Mouse (Mus musculus) neural tube, embryonic 14.5 days (tissue): ENCODE measurements around the gene Ccdc88b. TPM values are rescaled to one million over a fixed set of nuclear protein-coding genes. Genes with fewer than 3 reads are reported as not detected.

Experiments
- ATAC-seq: fragments of 200-750 bp; cut with Nextera tagmentation; 2 replicates; pipeline ENCODE4 v1.8.0; 2017; ENCODE audit warnings: low read depth, mild to moderate bottlenecking, moderate TSS enrichment, moderate library complexity
- H3K27ac ChIP-seq: fragments of 300-500 bp; sonication (generic); 2 replicates; pipeline ENCODE4 v1.5.1; 2014; ENCODE audit warnings: low read depth, mild to moderate bottlenecking, control low read depth, low read length, moderate library complexity, mixed read lengths
- H3K27me3 ChIP-seq: fragments of 300-500 bp; sonication (generic); 2 replicates; pipeline ENCODE4 v1.6.1; 2014; ENCODE audit warnings: low read length; ENCODE audit not compliant: control insufficient read depth, insufficient read depth
- H3K36me3 ChIP-seq: fragments of 300-500 bp; sonication (generic); 2 replicates; pipeline ENCODE4 v1.6.1; 2014; ENCODE audit warnings: low read length, mixed read lengths; ENCODE audit not compliant: control insufficient read depth, insufficient read depth
- H3K4me1 ChIP-seq: fragments of 300-500 bp; sonication (generic); 2 replicates; pipeline ENCODE4 v1.6.1; 2014; ENCODE audit warnings: low read length; ENCODE audit not compliant: control insufficient read depth, insufficient read depth
- H3K4me2 ChIP-seq: fragments of 300-500 bp; sonication (generic); 2 replicates; pipeline ENCODE4 v1.6.1; 2014; ENCODE audit warnings: mild to moderate bottlenecking, low read depth, low read length, control low read depth
- H3K4me3 ChIP-seq: fragments of 300-500 bp; sonication (generic); 2 replicates; pipeline ENCODE4 v1.5.1; 2014; ENCODE audit warnings: low read depth, low read length, control low read depth, mixed read lengths
- H3K9ac ChIP-seq: fragments of 300-500 bp; sonication (generic); replicated peaks from 2 replicates; pipeline ENCODE4 v1.6.1; 2014; ENCODE audit warnings: low read depth, mild to moderate bottlenecking, control low read depth, low read length, mixed read lengths
- H3K9me3 ChIP-seq: fragments of 300-500 bp; sonication (generic); 2 replicates; pipeline ENCODE4 v1.6.1; 2016; ENCODE audit warnings: low read length; ENCODE audit not compliant: control insufficient read depth
- WGBS: fragments of 180-500 bp; shearing (Covaris S2); extraction: QIAGEN DNeasy Blood & Tissue Kit; methylation state at CpG from one replicate; pipeline ENCODE4 v1.1.7; 2014; 5-methylcytosine and 5-hydroxymethylcytosine counted together
- polyA plus RNA-seq: library from polyadenylated mRNA; unstranded; fragments of >200 nt; fragmentation: Nextera tagmentation; extraction: Ambion mirVana; gene quantifications from 2 replicates; pipeline ENCODE4 v1.2.1, GENCODE M21; 2014

The Ccdc88b gene
- polyA plus RNA-seq, 1 experiment from 2014 or later: 0.32 TPM

DNA sequence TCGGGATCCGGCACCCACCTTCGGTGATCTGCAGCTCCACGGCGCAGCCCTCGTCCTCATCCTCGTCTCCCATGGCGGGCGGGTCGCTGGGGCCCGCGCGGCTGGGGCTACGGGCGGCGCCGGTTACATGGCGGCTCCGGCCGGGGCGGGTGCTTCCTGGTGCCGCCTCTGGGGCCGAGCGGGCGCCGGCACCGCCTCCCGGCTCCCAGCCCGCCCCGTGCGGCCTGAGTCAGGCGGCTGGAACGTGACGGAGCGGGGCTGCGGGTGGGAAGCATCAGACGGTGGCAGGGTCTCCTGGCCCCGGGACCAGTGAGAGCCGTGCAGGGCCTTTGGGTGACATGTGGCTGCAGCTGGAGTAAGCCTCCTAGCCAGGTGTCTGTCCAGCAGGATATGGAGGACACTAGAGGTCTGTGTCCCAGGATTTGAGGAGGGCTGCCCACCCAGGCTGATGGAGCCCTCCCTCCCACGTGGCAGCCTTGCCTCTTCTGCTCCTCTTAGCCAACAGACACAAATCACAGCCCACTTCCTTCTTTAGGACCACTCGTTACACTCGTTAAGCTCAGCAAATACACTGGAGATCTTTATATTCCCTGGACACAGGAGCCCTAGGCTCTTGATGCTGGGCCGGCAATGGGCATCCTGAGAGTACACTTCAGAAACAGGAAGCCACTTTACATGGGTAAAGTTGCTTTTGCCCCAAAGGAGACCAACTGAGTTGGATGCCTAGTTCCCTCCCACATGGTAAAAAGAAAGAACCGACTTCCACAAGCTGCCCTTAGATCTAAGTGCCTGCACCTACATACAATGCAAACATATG is 17.3 kb downstream of the Ccdc88b start, which contains the start of gene Rps6ka4:
Gene Rps6ka4 (minus strand): TSS at position 162 of the 817 bp plus-strand sequence.
- Histone ChIP-seq H3K27ac (peak within 1 kb of the TSS; percentile 18; the same call in 1 of the 2 replicates), H3K4me3 (peak within 1 kb of the TSS; percentile 48), H3K27me3 (no peaks in the 10 kb centered on the region; the same call in 1 of the 2 replicates), H3K36me3 (no peaks in the 10 kb centered on the region), H3K9me3 (no peaks in the 10 kb centered on the region), H3K4me1 (peaks cover 16% of the 10 kb centered on the region), H3K4me2 (peak within 1 kb of the TSS; percentile 98), H3K9ac (peak within 1 kb of the TSS; percentile 70)
- peak; percentile 80 for ATAC-seq
- WGBS: 1% methylated on average over 42 of the region's 44 CpGs

DNA sequence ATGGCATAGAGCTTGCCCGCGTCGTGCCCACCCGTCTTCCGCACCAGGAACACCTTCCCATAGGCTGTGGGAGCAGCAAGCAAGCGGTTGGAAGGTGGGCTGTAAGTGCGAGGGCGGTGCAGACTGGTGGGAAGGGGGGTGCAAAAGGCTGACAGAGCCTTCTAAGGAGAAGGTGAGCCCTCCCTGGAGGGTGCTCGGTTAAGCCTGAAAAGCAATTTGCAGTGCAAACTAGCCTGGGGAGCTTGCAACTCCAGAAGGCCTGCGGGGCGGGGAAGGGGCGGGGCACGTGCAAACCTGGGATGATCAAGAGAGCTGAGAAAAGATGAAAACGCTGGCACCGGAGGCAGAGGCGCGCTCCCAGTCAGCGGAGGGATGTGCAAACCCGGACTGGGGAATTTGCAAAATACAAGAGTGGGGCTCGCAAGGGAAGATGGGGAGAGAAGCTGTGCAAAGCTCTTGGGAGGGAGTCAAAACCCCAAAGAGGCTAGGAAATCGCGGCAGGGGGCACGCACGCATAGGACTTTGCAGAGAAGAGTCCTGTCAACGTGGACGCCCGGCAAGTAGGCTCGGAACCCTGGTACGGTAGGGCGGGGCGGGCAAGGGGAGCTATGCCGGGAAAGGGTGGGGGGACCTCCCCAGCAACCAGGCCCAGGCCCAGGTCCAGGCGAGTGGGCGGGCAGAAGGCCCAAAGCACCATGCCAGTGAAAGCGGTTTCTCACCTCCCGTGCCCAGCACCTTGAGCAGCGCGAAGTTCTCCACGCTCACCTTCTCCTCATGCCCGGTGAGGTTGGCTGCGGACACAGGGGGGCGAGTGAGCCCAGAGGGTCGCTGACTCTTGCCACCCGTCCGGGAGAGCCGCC is 18.2 kb downstream of the Ccdc88b start:
- Histone ChIP-seq H3K9me3 (no peaks in the 10 kb centered on the region), H3K36me3 (no peaks in the 10 kb centered on the region), H3K27me3 (no peaks in the 10 kb centered on the region; the same call in 1 of the 2 replicates), H3K4me2 (peak overlapping the region; percentile 98), H3K9ac (peak overlapping the region; percentile 70), H3K4me1 (peaks cover 16% of the 10 kb centered on the region), H3K4me3 (peak overlapping the region; percentile 48), H3K27ac (peak overlapping the region; percentile 18; the same call in 1 of the 2 replicates)
- WGBS: 2% methylated on average over 45 of the region's 46 CpGs
- peak; percentile 33 for ATAC-seq

DNA sequence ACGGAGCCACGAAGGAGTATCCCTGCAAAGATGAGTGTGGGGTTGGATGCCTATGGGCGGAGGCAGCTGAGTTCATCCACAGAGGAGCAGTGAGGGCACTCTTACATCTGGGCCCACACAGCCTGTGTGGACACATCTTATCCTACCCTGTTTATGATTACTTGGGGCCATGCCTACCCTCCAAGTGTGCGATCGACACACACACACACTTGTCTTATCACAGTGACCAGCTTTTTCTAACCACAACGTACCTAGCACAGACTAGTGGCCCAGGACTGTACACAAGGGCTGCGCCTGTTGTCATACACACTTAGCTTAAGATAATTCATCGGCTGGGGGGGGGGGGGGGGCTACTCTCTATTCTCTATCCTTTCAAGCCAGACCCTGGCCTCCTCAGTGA is 25.6 kb downstream of the Ccdc88b start:
- Histone ChIP-seq H3K4me3 (no peak overlapping the region), H3K9ac (no peak overlapping the region), H3K27me3 (peaks cover 28% of the 10 kb centered on the region), H3K4me2 (no peak overlapping the region), H3K36me3 (no peaks in the 10 kb centered on the region), H3K27ac (no peak overlapping the region), H3K9me3 (no peaks in the 10 kb centered on the region), H3K4me1 (peaks cover 14% of the 10 kb centered on the region)
- 91% methylated on average over 8 of the region's 8 CpGs for WGBS
- no peak for ATAC-seq

DNA sequence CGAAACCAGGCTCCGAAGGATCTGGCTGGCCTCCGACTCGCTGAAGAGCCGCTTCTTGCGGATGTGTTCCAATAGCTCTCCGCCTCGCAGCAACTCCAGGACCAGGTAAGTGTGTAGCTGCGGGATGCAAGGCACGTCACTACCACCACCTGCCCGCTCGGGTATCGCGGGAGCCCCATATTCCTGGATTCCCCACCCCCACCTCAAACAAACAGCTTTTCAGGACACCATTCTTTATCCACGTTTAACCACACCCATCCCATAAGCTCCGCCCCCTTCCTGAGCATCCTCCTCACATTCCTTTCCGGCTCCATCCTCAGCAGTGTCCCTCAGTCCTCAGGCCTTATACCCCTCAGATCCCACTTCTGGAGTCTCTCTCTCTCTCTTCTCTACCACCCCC is 26.7 kb downstream of the Ccdc88b start:
- WGBS: 3% methylated on average over 16 of the region's 17 CpGs
- no peaks in the 10 kb centered on the region for H3K36me3 ChIP-seq
- peaks cover 28% of the 10 kb centered on the region for H3K27me3 ChIP-seq
- peak overlapping the region; percentile 3 for H3K9ac ChIP-seq
- H3K27ac ChIP-seq: no peak overlapping the region
- peak overlapping the region; percentile 18 for H3K4me3 ChIP-seq
- peak overlapping the region; percentile 53 for H3K4me2 ChIP-seq
- peaks cover 14% of the 10 kb centered on the region for H3K4me1 ChIP-seq
- peak; percentile 32; the same call in 1 of the 2 replicates for ATAC-seq
- no peaks in the 10 kb centered on the region for H3K9me3 ChIP-seq

DNA sequence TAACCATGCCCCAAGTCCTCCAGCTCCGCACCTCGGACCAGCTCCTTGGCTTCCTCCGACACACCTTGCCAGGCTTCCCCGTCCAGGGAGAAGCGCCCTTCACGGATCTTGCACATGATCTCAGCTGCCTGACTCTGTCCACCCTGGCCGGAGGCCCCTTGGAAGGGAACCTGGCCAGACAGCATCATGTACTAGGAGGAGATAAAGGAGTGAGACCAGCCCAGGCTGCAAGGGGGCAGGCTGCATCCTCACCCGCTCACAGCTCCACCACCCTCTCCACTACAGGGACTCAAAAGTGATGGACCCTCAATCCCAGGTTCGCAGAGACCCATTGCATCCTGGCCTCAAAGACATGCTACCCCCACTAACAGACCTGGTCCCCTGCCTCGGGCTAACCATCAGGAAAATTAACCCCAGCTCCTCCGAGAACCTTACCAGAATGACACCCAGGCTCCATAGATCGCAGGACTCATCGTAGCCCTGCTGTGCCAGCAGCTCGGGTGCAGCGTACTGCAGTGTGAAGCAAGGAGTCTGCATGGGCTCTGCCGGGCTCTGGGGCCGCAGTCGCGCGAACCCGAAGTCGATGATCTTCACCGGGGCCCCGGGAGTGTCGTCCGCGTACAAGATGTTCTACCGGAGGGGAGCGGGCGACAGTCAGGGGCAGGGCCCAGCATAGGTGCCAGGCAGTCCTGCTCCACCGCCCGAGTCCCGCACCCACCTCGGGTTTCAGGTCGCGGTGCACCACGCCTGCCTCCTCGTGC is 27.3 kb downstream of the Ccdc88b start:
- 4% methylated on average over 34 of the region's 38 CpGs for WGBS

DNA sequence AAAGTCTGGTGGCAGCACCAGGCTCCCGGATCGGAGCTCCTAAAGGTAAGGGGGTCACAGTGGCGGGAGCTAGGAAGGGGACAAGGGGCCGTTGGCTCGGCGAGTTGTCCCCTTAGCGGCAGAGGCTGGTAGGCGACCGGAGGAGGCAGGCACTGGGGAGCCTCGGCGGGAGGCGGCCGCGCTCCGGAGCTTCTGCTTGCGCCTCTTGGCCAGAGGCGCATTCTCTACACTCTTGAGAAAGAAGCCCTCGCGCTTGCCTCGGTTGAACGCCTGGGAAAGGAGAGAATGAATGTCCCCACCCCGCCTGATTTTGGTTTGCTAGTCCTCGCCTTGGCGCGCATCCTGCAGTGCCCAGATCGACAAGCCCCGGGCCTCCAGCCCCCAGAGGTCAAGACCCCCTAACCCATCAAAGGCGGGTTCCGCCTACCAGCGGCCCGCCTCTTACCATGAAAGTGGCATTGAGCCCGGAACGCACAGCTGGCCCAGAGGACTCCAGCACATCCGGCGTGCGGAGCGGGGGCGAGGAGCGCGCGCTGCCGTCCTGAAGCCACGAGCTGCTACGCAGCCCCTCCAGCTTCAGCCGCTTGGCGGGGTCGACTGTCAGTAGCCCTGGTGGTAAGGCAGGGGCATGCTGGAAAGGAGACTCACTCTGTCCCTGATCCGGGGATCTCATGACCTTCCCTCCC is 28.0 kb downstream of the Ccdc88b start:
- peak; percentile 22; the same call in 1 of the 2 replicates for ATAC-seq
- WGBS: 1% methylated on average over 47 of the region's 48 CpGs

More for the DNA sequence above, 27.3 kb downstream of the Ccdc88b start:
- peak; percentile 5; the same call in 1 of the 2 replicates for ATAC-seq
- Histone ChIP-seq H3K4me3 (peak overlapping the region; percentile 18), H3K4me1 (peaks cover 14% of the 10 kb centered on the region), H3K4me2 (peak overlapping the region; percentile 53), H3K9ac (peak overlapping the region; percentile 4), H3K9me3 (no peaks in the 10 kb centered on the region), H3K27ac (no peak overlapping the region), H3K27me3 (peaks cover 28% of the 10 kb centered on the region), H3K36me3 (no peaks in the 10 kb centered on the region)

DNA sequence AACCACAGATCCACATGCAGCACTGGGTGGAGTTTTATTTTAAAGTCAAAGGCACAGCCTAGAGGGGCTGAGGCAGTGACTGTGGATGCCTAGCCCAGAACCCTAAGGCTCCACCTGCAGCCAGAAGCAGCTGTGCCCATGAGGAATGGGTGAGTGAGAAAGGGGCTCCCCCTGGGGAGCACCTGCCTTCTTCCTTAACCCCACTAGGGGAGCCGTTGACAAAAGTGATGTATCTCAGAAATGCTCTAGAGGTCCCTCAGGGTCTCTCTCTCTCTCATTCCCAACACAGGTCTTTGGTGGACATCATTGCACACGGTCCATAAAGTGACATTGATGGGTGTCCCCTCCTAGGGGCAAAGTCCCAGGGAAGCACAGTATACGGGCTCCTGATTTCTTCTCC is 28.9 kb downstream of the Ccdc88b start:
- H3K9me3 ChIP-seq: no peaks in the 10 kb centered on the region
- no peak overlapping the region for H3K9ac ChIP-seq
- H3K4me1 ChIP-seq: peaks cover 14% of the 10 kb centered on the region
- 16% methylated on average over 3 of the region's 3 CpGs for WGBS
- no peak overlapping the region for H3K27ac ChIP-seq
- peak overlapping the region; percentile 18; the same call in 1 of the 2 replicates for H3K4me3 ChIP-seq
- no peak for ATAC-seq
- peaks cover 28% of the 10 kb centered on the region for H3K27me3 ChIP-seq
- H3K4me2 ChIP-seq: no peak overlapping the region
- H3K36me3 ChIP-seq: no peaks in the 10 kb centered on the region

More for the DNA sequence above, 28.0 kb downstream of the Ccdc88b start:
- H3K4me1 ChIP-seq: peaks cover 14% of the 10 kb centered on the region
- H3K27ac ChIP-seq: no peak overlapping the region
- H3K9me3 ChIP-seq: no peaks in the 10 kb centered on the region
- peaks cover 28% of the 10 kb centered on the region for H3K27me3 ChIP-seq
- peak overlapping the region; percentile 33; the same call in 1 of the 2 replicates for H3K9ac ChIP-seq
- H3K36me3 ChIP-seq: no peaks in the 10 kb centered on the region
- H3K4me2 ChIP-seq: peak overlapping the region; percentile 53
- H3K4me3 ChIP-seq: peak overlapping the region; percentile 18

DNA sequence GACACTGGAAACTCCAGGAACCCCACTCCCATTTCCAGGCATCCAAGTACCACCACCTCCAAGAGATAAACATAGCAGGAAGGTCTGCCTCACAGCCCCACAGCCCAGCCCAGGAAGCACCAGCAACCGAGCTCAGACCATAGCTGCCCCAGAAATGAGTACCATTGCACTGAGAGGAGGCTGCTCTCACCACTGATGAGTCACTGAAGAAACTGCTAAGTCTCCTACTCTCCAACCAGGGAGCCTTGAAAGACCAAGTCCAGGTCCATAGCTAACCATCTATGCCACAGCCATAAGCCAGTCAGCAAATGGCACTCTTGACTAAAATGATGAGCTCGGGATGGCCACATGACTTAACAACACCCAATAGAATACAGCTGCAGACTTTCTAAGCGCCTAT is 31.4 kb downstream of the Ccdc88b start:
- Histone ChIP-seq H3K27me3 (peaks cover 22% of the 10 kb centered on the region), H3K9ac (no peak overlapping the region), H3K36me3 (no peaks in the 10 kb centered on the region), H3K4me3 (no peak overlapping the region), H3K4me2 (no peak overlapping the region), H3K4me1 (peaks cover 14% of the 10 kb centered on the region), H3K9me3 (no peaks in the 10 kb centered on the region), H3K27ac (no peak overlapping the region)
- 78% methylated on average over 3 of the region's 3 CpGs for WGBS
- no peak for ATAC-seq
